Mouse (Mus musculus) adrenal gland, adult 2 months (tissue): ENCODE measurements around the gene Gramd1b. TPM values are rescaled to one million over a fixed set of nuclear protein-coding genes. Genes with fewer than 3 reads are reported as not detected.
A peak's percentile ranks its signal among the peaks of the same experiment; 100 is the strongest.

Experiments used
- DNase-seq: peaks from one replicate; pipeline ENCODE4 v3.0.0; 2021
- polyA plus RNA-seq: library from polyadenylated mRNA; depleted of rRNA; stranded (reverse); fragments of >200 nt; gene quantifications from 2 replicates; pipeline ENCODE4 v1.2.3, GENCODE M21; 2012
- total RNA-seq, 2 experiments: library from RNA; stranded (reverse); gene quantifications; 2 replicates each; pipeline ENCODE4 v1.2.3; 2021

Gramd1b gene
- total and polyA plus RNA-seq, 3 experiments: 336 to 1,336 (median 574) TPM

- DNase-seq: no peak
Measured at GRCm38 (mm10) chr9:40366795-40367194, 164.4 kb downstream of the Gramd1b start.

DNA sequence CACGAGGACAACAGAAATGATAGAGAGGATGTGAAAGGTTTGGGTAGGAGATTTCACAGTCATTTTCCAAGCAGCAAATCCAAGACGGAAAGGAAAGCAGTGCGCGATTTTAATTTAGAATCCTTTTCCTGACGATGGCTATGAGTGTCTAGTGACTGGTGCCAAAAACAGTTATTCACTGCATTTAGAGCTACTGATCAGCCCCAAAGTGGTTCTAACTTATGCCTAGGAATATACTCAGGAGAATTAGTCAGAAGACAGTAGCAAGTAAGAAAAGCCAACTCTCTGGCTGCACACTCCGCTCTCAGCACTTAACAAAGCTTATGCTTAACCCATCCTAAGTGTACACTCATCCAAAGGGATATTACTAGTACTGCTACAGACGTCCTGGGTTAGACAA lies 166.9 kb downstream of the Gramd1b start:
- DNase-seq: no peak

- DNase-seq: no peak
Measured at GRCm38 (mm10) chr9:40361970-40362369, 169.2 kb downstream of the Gramd1b start.

- no peak for DNase-seq
Measured at GRCm38 (mm10) chr9:40358408-40358896, 172.7 kb downstream of the Gramd1b start.

GRCm38 (mm10) chr9:40356768-40357446 lies 174.3 kb downstream of the Gramd1b start:
- no peak for DNase-seq

GRCm38 (mm10) chr9:40356368-40356767 lies 174.8 kb downstream of the Gramd1b start:
- DNase-seq: no peak

- no peak for DNase-seq
Measured at GRCm38 (mm10) chr9:40355406-40355805, 175.8 kb downstream of the Gramd1b start.

DNA sequence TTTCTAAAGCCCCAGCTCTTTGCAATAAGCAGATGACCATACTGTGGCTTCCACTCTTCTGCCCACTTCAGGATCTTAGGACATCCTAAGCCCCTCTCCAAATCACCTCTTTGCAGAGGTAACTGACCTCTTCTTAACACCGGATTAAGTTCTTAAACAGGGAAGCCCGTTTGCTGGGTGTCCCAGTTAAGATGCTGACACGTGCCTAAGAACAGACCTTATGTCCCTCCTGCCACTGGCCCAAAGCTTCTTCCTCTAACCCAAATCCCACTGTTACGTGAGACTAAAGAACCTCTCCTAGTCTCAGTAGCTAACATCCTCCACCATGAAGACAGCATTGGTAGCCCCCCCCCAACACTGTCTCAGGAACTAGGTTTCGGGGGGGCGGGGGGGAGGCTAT lies 177.6 kb downstream of the Gramd1b start:
- DNase-seq: no peak

DNA sequence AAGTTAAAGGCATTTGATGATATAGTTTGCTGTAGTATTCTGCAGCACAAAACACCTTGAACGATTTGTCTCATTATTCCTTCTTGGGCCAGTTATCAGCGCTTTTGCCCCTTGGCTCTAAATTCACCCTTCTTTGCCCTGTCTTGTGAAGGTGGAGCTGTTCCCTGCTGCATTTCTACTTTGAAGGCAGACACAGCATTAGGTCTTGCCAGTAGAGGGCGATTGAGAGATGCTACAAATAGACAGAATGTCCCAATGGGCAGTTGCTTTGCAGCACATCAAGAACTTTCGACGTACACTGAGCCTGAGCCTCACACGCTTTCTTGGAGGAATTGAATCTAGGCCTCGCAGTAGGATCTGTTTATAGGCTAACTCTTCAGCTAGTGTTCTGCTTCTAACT lies 180.5 kb downstream of the Gramd1b start:
- DNase-seq: peak; percentile 64

GRCm38 (mm10) chr9:40350052-40350451 lies 181.1 kb downstream of the Gramd1b start:
- DNase-seq: no peak

DNA sequence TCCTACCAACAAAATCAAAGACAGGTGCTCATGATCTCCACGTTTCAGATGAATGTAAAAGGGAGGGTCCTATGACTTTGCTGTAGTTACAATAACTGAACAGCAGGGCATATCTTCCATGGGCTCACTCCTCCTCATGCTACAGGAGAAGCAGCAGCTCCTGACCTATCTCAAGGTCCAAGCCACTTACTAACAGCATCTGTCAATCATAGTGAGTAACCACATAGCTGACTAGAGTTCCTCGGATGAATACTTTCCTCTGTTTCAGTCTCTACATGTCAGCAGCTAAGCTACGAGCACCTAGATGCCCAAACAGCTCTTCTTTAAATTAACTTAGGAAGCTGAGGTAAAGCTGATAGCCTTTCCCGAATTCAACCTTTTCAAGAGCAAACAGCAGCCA lies 181.6 kb downstream of the Gramd1b start:
- no peak for DNase-seq

- DNase-seq: peak; percentile 49
Measured at GRCm38 (mm10) chr9:40348714-40349233, 182.4 kb downstream of the Gramd1b start.

DNA sequence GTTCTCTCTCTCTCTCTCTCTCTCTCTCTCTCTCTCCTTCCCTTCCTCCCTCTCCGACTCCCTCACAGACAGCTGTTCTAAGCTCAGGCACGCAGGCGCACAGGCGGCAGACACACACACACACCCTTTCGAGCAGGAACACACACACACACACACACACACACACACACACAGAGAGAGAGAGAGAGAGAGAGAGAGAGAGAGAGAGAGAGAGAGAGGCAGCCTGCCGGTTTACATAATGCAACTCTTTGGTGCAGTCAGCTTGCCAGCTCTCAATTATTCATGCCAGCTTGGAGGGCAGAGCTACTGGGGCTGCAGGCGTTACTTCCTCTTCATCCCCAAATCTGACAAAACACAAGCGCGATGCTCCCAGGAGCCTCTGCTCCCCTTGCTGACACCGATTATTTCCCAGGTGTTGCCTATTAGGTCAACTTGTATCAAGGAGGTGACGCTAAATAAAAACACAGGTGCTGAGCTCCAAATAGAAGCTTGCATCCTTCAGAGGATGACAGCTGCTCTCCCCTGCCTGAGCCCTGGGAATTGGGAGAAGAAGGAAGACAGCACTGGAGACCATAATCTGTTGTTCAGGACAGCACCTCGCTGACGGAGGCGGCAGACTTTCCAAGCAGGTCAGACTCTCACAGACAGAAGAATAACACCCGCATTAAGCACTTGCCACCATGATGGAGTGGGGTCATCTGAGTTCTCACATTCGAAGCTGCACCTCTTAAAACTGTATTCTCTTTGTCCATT lies 184.8 kb downstream of the Gramd1b start:
- DNase-seq: no peak

GRCm38 (mm10) chr9:40345493-40346231 lies 185.5 kb downstream of the Gramd1b start:
- no peak for DNase-seq

GRCm38 (mm10) chr9:40344801-40345492 lies 186.2 kb downstream of the Gramd1b start:
- no peak for DNase-seq

DNA sequence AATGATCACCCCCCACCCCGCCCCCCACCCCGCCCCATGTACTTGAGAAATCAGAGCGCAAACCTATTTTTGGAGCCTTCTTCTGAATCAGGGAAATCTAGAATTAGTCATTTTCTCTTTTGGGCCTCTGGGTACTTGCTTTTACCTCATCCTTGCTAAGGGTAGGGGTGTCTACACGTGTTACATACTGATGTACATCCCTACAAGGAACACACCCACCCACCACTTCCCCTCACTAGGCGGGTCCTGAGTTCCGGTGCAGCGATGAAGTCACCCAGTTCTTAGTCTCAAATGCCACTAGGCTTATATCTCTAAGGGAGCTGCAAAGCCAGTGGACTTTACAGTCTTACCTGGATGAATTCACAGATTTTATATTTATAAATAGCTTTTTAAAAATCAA lies 187.4 kb downstream of the Gramd1b start:
- no peak for DNase-seq

DNA sequence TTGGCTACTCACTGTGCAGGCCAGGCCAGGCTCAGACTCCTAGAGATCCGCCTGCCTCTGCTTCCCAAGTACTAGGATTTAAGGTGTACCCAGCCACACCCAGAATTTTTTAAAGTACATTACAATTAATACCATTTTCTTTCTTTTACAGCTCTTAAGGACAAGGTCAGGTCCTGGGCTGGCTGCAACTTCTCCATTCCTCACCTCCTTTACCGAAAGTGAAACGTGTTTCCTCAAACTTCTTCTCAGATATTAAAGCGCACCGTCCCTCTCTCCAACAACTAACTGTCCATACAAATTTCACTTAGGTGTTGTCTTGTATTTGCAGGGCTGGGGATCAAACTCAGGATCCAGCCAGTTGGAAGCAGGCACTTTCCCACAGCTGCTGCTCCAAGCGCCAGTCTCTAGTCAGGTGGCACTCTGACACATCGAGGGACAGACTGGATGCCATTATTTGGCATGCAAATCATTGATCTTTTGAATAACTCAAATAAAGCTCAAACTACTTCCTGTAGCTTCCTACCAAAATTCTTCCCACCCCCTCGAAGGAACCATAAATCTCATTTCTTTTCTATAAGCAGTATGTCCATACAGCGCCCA lies 188.0 kb downstream of the Gramd1b start:
- DNase-seq: no peak

- no peak for DNase-seq
Measured at GRCm38 (mm10) chr9:40342101-40342500, 189.1 kb downstream of the Gramd1b start.

DNA sequence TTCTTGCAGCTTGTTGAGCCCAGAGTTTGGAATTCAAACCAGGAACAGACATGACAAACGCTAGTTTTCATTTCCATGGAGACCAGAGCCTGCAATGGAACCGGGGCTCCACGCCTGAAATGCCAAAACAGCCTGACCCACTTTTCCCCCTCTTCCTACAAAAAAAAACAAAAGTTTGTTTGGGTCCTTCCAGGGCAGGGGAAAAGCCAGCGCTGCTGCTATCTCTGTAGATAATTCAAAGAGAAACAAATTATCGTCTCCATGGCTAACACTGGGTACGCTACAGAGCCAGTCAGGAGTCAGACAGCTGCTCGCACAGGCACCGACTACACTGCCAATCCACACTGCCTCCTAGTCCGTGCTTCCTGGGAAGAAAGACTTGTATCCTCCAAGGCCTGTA lies 191.6 kb downstream of the Gramd1b start:
- no peak for DNase-seq

DNA sequence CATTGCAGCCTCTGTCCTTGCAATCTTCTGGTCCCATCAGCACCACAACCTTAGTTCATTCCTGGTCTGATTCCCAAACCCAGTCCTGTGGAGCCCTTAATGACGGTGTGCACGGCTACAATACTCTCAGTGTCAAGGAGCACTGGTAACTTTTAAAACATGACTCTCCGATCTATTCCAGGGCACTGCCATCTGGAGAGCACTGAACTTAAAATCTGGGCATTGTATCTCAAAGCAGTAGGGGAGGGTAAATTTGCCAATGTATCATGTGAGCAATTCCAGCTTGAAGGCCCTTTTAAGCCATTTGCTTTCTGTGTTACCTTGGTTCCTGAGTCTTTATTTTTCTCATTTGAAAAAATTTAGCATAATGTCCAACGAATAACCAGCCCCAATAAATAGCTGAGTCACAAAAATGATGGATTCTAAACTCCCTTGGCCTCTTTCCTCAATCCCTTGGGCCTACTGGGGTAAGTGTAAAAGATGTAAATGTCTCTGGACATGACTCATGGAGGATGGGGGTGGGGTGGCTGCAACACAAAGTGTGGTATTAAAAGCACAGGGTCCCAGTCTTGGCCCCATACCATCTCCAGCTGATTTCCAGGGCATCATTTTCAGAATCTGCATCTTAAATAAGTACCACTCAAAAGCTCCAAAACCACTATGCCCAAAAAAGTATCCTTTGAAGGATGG lies 193.9 kb downstream of the Gramd1b start:
- DNase-seq: peak; percentile 67

GRCm38 (mm10) chr9:40336701-40337100 lies 194.5 kb downstream of the Gramd1b start:
- peak; percentile 75 for DNase-seq
